Mouse (Mus musculus): ENCODE data around the gene Trim13.

Gene Trim13

DNA sequence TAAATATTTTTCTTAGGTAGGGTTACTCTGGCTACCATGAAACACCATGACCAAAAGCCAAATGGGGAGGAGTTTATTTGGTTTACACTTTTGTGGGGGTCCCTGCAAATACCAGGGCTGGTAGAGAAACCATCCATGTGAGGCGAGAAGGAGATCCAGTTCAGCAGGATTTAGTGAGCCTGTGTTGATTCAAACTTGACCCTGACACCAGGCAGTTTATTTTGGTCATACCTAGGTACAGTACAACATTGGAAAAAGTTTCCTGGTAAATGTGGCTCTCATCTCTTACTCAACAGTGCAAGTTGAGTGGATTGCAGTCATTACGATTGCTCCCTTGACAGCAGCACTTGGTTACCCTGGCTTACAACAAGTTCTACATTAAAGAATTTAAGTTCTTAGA is 15.3 kb downstream of the Trim13 start:
- no peak for DNase-seq (ENCODE audit: low spot score in 2 of 2)

DNA sequence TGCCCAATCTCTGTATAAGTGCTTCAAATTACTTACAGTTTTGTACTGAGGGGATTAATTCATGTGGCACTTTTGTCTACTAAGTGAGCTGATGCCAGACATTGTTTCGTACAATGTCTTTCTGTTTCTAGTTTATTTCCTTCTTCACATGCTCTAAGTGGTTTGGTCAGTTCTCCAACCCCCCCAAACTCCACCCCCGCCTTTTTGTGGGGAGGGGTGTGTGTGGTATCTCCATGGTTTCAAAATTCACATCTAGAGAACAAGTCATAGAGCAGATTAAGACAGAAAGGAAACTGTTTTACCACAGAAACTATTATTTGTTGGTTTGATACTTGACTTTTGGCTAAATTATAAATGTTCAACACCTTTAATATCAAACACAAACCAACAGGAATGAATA is 22.3 kb downstream of the Trim13 start:
- DNase-seq (ENCODE audit: low spot score in 2 of 2): no peak

DNA sequence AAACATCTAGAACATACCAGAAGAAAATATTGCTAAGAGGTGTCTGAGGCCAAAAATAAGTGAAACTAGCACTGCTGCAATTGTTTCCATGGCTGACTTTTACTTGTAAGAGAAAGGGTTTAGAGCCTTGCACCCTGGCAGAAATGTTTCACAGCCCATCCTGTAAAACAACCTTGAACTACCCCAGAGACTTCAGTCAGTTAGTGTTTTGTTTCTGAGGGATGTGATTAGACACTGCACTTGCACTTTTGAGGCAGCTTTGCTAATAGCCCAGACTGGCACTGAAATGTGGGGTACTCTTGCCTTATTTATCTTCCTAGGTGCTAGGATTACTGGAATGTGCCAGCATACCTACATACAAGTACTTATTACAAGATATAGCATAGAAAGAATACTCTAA is 37.9 kb downstream of the Trim13 start:
- no peak for DNase-seq (ENCODE audit: low spot score in 2 of 2)

DNA sequence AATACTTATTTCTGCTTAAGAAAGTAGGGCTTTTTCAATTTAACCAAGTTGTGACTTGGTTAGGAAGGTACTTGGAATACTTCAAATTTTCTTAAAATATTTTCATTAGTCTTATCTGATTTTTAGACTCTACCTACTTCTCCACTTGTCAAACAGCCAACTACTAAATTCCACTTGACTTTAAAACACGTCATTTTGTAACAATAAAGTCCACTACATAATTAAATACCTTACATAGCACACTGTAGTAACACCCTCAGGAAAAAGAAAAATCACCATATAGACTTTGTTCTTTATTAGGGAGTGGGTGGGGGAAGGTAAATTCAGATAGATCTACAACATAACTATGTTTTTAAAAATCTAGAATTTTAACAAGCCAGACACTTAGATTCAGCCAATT is 44.6 kb downstream of the Trim13 start:
- DNase-seq (ENCODE audit: low spot score in 2 of 2): no peak

DNA sequence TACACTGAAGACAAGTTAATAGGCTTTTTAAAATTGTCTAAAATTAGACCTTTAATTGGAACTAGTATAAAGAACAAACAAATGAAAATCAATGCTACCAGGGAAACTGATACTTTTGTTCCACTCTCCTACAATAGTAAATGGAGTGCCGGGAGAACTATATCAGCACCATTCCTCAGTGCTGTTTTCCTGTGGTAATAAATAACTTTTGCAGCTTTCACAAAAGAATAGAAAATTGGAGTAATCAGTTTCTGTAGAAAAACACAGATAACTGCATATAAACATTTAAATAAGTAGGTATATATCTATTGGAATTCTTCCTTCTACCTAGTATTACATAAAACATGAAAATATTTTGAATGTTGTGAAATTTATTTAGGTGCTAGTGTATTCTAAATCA is 47.5 kb downstream of the Trim13 start:
- DNase-seq (ENCODE audit: low spot score in 2 of 2): no peak

DNA sequence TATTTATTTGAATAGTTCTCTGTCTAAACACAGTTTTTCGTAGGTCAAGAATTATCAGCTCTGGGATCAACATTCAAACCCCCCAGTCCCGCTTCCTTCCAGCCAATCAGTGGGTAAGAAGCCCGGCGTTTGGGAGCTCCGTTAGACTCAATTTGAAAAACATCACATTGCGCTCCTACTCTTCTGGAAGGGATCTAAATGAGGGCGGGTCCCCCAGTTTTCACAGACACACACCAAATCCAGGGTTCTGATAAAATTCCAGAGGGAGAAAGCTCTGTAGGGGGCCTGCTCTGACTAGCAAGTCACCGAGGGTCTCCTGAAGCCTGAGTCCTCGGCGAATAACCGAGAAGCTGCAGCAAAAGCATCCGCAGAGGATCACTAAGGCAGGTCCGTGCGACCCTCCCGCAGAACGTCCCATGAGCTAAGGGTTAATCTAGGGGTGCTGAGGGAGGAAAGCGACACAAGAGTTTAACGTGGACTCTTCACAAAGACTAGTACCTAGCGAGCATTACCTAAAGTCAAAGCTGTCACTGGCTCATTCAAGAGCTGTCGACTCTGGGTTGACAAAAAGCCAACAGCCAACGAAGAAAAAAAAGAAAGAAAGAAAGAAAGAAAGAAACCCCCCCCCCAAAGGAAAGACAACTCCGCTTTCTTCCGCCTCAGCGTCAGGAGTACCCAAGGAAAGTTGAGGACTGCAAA is 49.3 kb downstream of the Trim13 start:
- DNase-seq (ENCODE audit: low spot score in 2 of 2): peak in 1 of 2 experiments; percentile 22

DNA sequence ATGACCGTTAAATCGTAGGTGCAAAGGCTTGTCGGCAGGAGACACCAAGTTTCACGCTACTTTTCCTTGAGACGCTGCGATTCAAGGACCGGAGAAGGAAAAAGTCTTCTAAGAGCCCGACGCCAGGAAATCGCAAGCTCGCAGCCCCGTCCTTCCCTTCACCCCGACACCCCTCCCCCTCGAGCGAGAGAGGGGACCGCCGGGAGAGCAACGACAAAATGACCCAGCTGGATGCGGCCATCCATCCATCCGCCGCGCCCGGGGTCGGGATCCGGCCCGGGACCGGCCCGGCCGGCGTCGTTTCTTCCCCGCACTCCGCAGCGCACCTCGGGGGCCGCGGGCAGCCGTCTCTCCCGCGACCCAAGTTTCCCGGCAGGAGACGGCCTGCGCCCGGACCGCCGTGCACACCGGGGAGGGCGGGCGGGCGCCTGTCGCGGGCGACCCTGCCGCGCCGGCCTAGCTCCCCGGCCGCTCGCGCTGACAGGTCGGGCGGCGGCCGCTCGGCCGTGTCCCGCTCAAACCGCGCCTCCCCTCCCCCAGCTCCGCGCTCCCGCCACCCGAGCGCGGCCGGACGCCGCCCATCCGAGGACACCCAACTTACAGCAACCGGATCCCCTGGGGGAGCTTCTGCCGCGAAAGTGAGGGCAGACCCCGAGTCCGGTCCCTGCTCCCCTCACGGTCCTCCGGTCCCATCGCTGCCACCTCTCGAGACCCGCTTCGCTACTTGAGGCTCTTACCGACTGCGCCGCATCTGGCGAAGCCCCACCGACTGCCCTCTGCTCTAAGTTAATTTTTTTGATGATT is 50.0 kb downstream of the Trim13 start:
- DNase-seq (ENCODE audit: low spot score in 2 of 2): peak in 1 of 2 experiments; percentile 14

DNA sequence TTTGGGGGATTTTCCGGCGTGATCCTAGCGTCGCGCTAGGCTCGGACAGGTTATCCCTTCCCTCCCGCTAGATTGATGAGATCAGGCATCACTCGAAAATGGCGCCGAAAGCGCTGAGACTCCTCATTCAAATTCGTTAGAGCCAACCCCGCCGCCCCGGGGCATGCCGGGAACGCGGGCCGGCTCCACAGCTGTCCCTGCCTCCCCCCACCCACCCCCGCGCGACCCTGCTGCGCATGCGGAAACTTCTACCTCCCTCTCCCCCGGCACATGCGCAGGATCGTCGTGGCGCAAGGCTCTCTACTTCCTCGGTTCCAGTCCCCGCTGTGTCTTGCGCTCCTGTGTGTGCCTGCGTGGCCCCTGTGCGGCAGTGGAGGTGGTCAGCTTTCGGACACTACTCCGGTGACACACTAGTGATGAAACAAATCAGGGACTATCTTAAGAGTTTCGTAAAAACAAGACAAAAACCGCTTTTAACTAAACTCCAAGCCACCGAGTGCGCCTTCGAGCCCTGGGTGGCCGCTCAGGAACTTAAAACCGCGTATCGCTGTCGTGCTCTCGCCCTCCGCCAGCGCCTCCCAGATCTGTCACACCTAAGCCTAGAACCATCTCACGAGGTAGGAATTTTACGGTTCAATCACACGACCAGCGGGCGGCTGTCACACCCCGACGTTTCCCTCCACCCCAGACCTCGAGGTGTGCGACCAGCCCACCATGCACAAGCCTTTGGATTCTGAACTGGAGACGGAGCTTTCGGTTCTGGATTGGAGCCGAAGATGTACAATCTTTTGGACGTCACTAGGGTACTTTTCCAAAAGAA is 50.8 kb downstream of the Trim13 start:
- peak; percentile 89 to 91 for DNase-seq (ENCODE audit: low spot score in 2 of 2)

DNA sequence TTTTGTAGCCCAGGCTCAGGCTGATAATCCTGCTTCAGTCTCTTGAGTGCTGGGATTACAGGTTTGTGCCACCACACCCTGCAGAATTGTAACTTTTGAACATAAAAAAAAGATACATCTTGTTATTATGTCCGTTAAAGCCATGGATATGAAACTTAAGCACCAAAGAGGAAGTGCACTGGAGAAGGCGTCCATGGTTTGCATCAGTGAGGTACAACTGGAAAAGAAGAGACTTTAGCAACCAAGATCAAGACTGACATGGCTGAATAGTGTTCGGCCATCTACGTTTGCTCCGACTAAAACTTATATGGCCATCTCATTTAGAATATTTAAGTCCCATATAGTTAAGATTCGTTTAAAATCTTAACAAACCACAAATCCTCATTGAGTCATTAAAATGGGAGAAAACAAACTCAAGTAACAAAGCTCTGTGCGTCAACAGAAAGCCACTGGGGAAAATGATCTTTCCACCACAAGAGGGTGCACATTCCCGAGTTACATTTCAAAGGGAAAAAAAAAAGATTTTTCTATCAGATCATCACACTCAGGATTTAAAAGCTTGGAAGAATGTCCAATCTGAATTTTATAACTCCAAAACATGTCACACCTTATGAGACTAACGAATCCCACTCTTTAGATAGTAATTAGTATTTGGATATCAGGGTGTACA is 52.4 kb downstream of the Trim13 start:
- DNase-seq (ENCODE audit: low spot score in 2 of 2): peak in 1 of 2 experiments; percentile 19

Data from frontal cortex, postnatal 14 days (tissue).